Mouse (Mus musculus): Measurements from ENCODE around the gene Gsk3b. TPM values are rescaled to one million over a fixed set of nuclear protein-coding genes. Genes with fewer than 3 reads are reported as not detected.

Gene Gsk3b
- polyA plus RNA-seq, 1 experiment from 2014 or later: 42.3 TPM

DNA sequence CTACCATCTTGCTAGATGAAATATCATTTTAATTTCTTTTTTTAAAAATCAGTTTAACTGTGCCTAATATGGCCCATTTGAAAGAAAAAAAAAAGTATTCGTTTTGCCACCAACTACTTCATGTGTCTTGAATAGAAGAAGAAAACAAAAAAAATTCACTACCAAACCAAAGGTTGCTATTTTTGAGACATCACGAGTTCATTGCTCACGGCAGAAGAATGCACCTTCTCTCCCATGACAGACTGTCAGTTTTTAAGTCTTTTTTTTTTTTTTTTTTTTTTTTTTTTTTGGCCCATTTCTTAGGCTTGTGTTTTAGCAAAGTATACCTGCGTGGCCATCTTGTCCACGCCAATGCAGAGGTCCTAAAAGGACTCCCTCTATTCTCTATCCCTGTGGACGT, 155.3 kb downstream of the Gsk3b start:
- no peak overlapping the region for H3K4me3 ChIP-seq (replicated peaks; ENCODE audit: low read length)
- no peak overlapping the region for H3K9ac ChIP-seq (ENCODE audit: low read length)
- H3K27ac ChIP-seq (ENCODE audit: low read length): no peak overlapping the region
- H3K27me3 ChIP-seq (ENCODE audit: control insufficient read depth, insufficient read depth, low read length): no peaks in the 10 kb centered on the region
- H3K4me2 ChIP-seq (ENCODE audit: low read depth, low read length): no peak overlapping the region
- 87% methylated on average over 6 of the region's 6 CpGs for WGBS
- H3K9me3 ChIP-seq (replicated peaks; ENCODE audit: control insufficient read depth, low read length): no peaks in the 10 kb centered on the region
- ATAC-seq (ENCODE audit: insufficient read depth, low FRiP score): no peak
- H3K36me3 ChIP-seq (ENCODE audit: control insufficient read depth, insufficient read depth, low read length): peaks cover 16% of the 10 kb centered on the region
- H3K4me1 ChIP-seq (ENCODE audit: control insufficient read depth, insufficient read depth, low read length): peaks cover 4% of the 10 kb centered on the region

DNA sequence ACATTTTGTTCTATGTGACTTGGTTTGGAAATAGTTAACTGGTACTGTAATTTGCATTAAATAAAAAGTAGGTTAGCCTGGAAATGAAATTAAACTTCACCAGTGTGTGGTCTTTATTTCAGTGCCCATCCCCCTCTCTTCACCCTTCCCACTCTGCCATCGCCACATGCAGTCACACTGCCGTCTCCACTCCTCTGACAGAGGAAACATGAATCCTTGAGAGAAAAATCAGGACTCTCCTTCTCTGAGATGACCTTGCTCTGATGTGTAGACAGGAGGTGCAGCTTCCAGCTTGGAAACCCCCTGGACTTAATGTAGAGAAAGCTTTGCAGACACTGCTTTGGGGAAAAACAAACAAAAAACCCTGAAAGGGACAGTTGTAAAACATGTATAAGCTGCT, 156.6 kb downstream of the Gsk3b start:
- WGBS: 67% methylated on average over 2 of the region's 2 CpGs
- no peaks in the 10 kb centered on the region for H3K27me3 ChIP-seq (ENCODE audit: control insufficient read depth, insufficient read depth, low read length)
- no peak for ATAC-seq (ENCODE audit: insufficient read depth, low FRiP score)
- no peaks in the 10 kb centered on the region for H3K9me3 ChIP-seq (replicated peaks; ENCODE audit: control insufficient read depth, low read length)
- no peak overlapping the region for H3K4me3 ChIP-seq (replicated peaks; ENCODE audit: low read length)
- peaks cover 4% of the 10 kb centered on the region for H3K4me1 ChIP-seq (ENCODE audit: control insufficient read depth, insufficient read depth, low read length)
- no peak overlapping the region for H3K4me2 ChIP-seq (ENCODE audit: low read depth, low read length)
- H3K36me3 ChIP-seq (ENCODE audit: control insufficient read depth, insufficient read depth, low read length): peaks cover 16% of the 10 kb centered on the region
- H3K27ac ChIP-seq (ENCODE audit: low read length): no peak overlapping the region
- no peak overlapping the region for H3K9ac ChIP-seq (ENCODE audit: low read length)

DNA sequence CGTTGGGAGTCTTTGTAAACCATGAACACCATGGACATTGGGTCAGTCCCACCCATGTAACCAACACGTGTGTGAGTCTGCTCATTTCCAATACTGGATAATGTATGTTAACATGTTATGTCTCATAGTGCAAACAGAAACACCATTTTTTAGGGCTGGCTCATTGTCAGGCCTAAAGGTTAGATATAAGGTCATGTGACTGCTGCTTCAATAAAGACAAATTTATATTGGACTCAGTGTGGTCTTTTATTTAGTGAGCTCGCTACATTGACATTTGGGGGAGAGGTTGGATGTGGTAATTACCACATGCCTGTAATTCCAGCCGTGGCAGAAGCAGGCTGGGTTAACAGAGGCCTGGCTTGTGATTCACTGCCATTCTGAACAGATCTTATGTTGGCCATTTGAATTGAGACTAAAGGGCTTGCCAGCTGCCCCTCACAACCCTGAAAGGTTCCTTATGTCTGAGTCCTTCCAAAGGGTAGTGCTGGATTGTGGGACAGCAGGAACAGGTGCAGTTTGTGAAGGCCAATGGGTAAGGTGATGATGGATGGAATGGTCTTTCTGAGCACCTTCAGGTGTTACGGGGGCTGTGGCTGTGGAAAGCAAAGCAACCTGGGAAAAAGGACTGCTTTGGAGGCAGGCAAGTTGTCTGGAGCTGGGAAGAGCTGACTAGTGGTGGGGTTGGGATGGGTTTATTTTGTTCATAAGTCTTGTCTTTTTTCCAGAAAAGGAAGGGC, 157.2 kb downstream of the Gsk3b start:
- H3K4me3 ChIP-seq (replicated peaks; ENCODE audit: low read length): no peak overlapping the region
- no peaks in the 10 kb centered on the region for H3K9me3 ChIP-seq (replicated peaks; ENCODE audit: control insufficient read depth, low read length)
- H3K36me3 ChIP-seq (ENCODE audit: control insufficient read depth, insufficient read depth, low read length): peaks cover 12% of the 10 kb centered on the region
- no peaks in the 10 kb centered on the region for H3K27me3 ChIP-seq (ENCODE audit: control insufficient read depth, insufficient read depth, low read length)
- no peak overlapping the region for H3K9ac ChIP-seq (ENCODE audit: low read length)
- WGBS: 74% methylated on average over 5 of the region's 5 CpGs
- no peak overlapping the region for H3K4me2 ChIP-seq (ENCODE audit: low read depth, low read length)
- H3K27ac ChIP-seq (ENCODE audit: low read length): no peak overlapping the region
- ATAC-seq (ENCODE audit: insufficient read depth, low FRiP score): no peak
- peaks cover 4% of the 10 kb centered on the region for H3K4me1 ChIP-seq (ENCODE audit: control insufficient read depth, insufficient read depth, low read length)

DNA sequence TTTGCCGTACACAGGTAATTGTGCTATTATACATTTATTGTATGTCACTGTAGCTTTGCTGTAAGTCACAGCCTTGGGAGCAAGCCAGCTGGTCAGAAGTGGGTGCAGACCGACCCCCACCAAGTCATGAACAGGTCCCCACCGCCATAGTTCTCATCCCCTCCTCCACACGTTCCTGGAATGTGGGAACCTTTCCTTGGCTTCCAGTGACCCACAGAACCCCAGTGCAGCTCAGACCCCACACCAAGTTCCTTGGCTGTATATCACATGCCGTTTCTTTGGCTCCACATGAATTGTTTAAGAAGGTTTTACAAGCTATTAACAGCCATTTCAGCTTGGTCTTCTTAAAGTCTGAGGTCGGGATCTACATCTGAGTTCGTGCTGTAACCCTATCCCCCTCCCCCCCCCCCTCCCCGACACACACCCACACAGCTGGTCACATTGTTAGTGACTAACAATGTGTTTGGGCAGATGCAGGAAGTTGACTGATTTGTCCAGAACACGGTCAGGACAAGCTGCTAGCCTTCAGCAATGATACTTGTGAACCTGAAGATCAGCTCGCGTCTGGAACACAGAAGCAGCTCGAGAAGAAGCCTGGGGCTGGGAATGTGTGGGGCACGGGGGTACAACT, 159.6 kb downstream of the Gsk3b start:
- Histone ChIP-seq H3K9me3 (replicated peaks; ENCODE audit: control insufficient read depth, low read length) (no peaks in the 10 kb centered on the region), H3K4me1 (ENCODE audit: control insufficient read depth, insufficient read depth, low read length) (peaks cover 4% of the 10 kb centered on the region), H3K27me3 (ENCODE audit: control insufficient read depth, insufficient read depth, low read length) (no peaks in the 10 kb centered on the region), H3K4me3 (replicated peaks; ENCODE audit: low read length) (no peak overlapping the region), H3K27ac (ENCODE audit: low read length) (no peak overlapping the region), H3K9ac (ENCODE audit: low read length) (no peak overlapping the region), H3K36me3 (ENCODE audit: control insufficient read depth, insufficient read depth, low read length) (peaks cover 4% of the 10 kb centered on the region; the same call in 1 of the 2 replicates), H3K4me2 (ENCODE audit: low read depth, low read length) (no peak overlapping the region)
- 33% methylated on average over 13 of the region's 13 CpGs for WGBS
- ATAC-seq (ENCODE audit: insufficient read depth, low FRiP score): no peak

DNA sequence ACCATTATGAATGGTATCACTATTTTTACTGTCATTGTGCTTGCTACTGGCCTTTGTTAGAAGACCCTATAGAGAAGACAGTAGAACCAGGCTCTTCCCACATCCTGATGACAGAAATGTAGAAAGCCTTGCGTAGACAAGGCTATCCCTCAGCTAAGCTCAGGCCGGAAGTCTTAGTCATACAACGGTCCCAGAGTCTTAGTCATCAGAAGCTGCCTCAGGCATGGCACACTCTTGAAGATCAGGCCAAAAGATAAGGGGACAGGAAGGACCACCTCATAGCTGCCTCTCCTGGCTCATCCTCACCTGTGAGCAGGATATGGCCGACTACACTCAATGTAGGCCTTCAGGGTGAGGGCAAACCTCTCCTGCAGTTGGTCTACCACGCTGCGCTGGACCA, 161.7 kb downstream of the Gsk3b start:
- Histone ChIP-seq H3K9me3 (replicated peaks; ENCODE audit: control insufficient read depth, low read length) (no peaks in the 10 kb centered on the region), H3K4me1 (ENCODE audit: control insufficient read depth, insufficient read depth, low read length) (peaks cover 4% of the 10 kb centered on the region), H3K36me3 (ENCODE audit: control insufficient read depth, insufficient read depth, low read length) (peaks cover 2% of the 10 kb centered on the region; the same call in 1 of the 2 replicates), H3K27ac (ENCODE audit: low read length) (no peak overlapping the region), H3K27me3 (ENCODE audit: control insufficient read depth, insufficient read depth, low read length) (no peaks in the 10 kb centered on the region), H3K4me3 (replicated peaks; ENCODE audit: low read length) (no peak overlapping the region), H3K9ac (ENCODE audit: low read length) (no peak overlapping the region), H3K4me2 (ENCODE audit: low read depth, low read length) (no peak overlapping the region)
- 90% methylated on average over 6 of the region's 6 CpGs for WGBS
- no peak for ATAC-seq (ENCODE audit: insufficient read depth, low FRiP score)

DNA sequence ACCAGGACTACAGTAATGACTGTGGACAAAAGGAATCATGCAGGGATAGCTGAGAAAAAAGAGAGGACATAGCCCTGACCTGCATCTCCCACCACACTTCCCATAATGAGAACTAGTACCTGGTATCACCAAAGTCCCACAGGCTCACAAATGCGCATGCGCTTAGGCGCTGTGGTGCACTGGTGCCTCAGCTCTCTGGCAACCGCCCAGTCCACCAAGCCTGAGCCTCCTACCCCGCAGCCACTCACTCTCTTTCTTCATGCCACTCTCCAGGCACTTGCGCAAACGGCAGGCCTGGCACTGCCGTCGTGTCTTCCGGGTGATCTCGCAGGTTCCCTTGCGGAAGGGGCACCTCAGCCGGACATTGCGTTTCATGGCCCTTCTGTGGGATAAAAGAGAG, 165.2 kb downstream of the Gsk3b start:
- Histone ChIP-seq H3K4me2 (ENCODE audit: low read depth, low read length) (no peak overlapping the region), H3K36me3 (ENCODE audit: control insufficient read depth, insufficient read depth, low read length) (no peaks in the 10 kb centered on the region), H3K27me3 (ENCODE audit: control insufficient read depth, insufficient read depth, low read length) (no peaks in the 10 kb centered on the region), H3K4me1 (ENCODE audit: control insufficient read depth, insufficient read depth, low read length) (no peaks in the 10 kb centered on the region), H3K9ac (ENCODE audit: low read length) (no peak overlapping the region), H3K9me3 (replicated peaks; ENCODE audit: control insufficient read depth, low read length) (no peaks in the 10 kb centered on the region), H3K27ac (ENCODE audit: low read length) (no peak overlapping the region), H3K4me3 (replicated peaks; ENCODE audit: low read length) (no peak overlapping the region)
- no peak for ATAC-seq (ENCODE audit: insufficient read depth, low FRiP score)
- WGBS: 75% methylated on average over 14 of the region's 14 CpGs

DNA sequence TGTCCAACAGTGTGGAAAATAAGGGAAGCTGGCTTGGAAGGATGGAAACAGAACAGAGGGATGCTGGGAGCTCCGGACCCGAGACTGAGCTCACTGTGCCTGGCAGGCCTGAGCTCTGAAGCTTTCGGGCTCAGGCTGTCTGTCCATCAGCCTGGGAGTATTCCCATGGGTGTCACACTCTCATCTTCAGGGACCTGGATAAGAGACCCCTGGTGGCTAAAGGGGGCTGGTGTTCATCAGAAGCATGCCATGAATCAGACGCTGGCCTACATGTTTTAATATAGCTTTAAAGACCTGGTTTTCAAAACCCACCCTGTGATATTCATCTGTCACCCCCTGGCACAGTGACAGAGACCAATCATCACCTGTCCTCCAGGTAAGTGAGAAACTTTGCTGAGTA, 166.3 kb downstream of the Gsk3b start:
- H3K9me3 ChIP-seq (replicated peaks; ENCODE audit: control insufficient read depth, low read length): no peaks in the 10 kb centered on the region
- WGBS: 77% methylated on average over 4 of the region's 4 CpGs
- no peak overlapping the region for H3K4me2 ChIP-seq (ENCODE audit: low read depth, low read length)
- H3K9ac ChIP-seq (ENCODE audit: low read length): no peak overlapping the region
- H3K27ac ChIP-seq (ENCODE audit: low read length): no peak overlapping the region
- no peaks in the 10 kb centered on the region for H3K27me3 ChIP-seq (ENCODE audit: control insufficient read depth, insufficient read depth, low read length)
- H3K4me1 ChIP-seq (ENCODE audit: control insufficient read depth, insufficient read depth, low read length): no peaks in the 10 kb centered on the region
- no peak for ATAC-seq (ENCODE audit: insufficient read depth, low FRiP score)
- no peaks in the 10 kb centered on the region for H3K36me3 ChIP-seq (ENCODE audit: control insufficient read depth, insufficient read depth, low read length)
- no peak overlapping the region for H3K4me3 ChIP-seq (replicated peaks; ENCODE audit: low read length)

DNA sequence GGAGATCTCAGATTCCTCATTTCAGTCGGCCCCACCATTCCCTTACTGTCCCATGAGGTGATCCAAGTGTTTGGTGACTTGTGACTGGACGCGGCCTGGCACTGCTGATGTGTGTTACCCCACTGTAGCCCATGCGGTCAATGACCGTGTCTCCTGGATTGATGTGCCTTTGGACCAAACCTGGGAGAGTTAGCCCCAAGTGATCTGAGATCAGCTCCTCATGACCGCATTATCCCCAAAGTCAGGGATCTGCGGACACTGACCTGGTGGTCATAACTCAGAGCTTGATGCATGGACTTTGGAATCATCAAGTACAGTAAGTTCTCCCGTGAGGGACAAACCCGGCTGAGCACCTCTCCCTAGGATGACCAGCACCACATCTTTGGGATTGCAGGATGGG, 167.1 kb downstream of the Gsk3b start:
- no peak overlapping the region for H3K27ac ChIP-seq (ENCODE audit: low read length)
- no peaks in the 10 kb centered on the region for H3K27me3 ChIP-seq (ENCODE audit: control insufficient read depth, insufficient read depth, low read length)
- no peaks in the 10 kb centered on the region for H3K4me1 ChIP-seq (ENCODE audit: control insufficient read depth, insufficient read depth, low read length)
- no peak overlapping the region for H3K4me2 ChIP-seq (ENCODE audit: low read depth, low read length)
- H3K9me3 ChIP-seq (replicated peaks; ENCODE audit: control insufficient read depth, low read length): no peaks in the 10 kb centered on the region
- H3K4me3 ChIP-seq (replicated peaks; ENCODE audit: low read length): no peak overlapping the region
- 91% methylated on average over 9 of the region's 9 CpGs for WGBS
- H3K9ac ChIP-seq (ENCODE audit: low read length): no peak overlapping the region
- no peaks in the 10 kb centered on the region for H3K36me3 ChIP-seq (ENCODE audit: control insufficient read depth, insufficient read depth, low read length)
- no peak for ATAC-seq (ENCODE audit: insufficient read depth, low FRiP score)

DNA sequence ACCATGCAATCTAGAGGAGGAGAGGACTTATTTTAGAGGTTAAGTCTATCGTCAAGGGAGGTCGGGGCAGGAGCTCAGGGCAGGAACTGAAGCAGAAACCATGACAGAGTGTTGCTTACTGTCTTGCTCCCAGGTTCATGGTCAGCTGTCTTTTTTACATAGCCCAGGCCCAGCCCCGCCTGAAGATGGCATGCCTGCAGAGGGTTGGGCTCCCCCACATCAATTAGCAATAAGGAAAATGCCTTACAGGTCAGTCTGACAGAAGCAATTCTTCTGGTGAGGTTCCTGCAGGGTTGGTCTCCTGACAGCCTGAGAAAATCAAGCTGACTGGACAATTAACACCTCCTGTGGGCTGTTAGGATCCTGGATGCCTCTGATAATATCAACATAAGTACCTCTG, 182.8 kb downstream of the Gsk3b start:
- Histone ChIP-seq H3K27me3 (ENCODE audit: control insufficient read depth, insufficient read depth, low read length) (no peaks in the 10 kb centered on the region), H3K9me3 (replicated peaks; ENCODE audit: control insufficient read depth, low read length) (no peaks in the 10 kb centered on the region), H3K4me3 (replicated peaks; ENCODE audit: low read length) (no peak overlapping the region), H3K9ac (ENCODE audit: low read length) (no peak overlapping the region), H3K4me2 (ENCODE audit: low read depth, low read length) (no peak overlapping the region), H3K27ac (ENCODE audit: low read length) (no peak overlapping the region), H3K36me3 (ENCODE audit: control insufficient read depth, insufficient read depth, low read length) (no peaks in the 10 kb centered on the region), H3K4me1 (ENCODE audit: control insufficient read depth, insufficient read depth, low read length) (no peaks in the 10 kb centered on the region)
- 44% methylated on average over 3 of the region's 3 CpGs for WGBS
- no peak for ATAC-seq (ENCODE audit: insufficient read depth, low FRiP score)

Data from stomach, embryonic 16.5 days (tissue).